Mouse (Mus musculus): ENCODE results near the gene Zfp60.

Gene Zfp60

DNA sequence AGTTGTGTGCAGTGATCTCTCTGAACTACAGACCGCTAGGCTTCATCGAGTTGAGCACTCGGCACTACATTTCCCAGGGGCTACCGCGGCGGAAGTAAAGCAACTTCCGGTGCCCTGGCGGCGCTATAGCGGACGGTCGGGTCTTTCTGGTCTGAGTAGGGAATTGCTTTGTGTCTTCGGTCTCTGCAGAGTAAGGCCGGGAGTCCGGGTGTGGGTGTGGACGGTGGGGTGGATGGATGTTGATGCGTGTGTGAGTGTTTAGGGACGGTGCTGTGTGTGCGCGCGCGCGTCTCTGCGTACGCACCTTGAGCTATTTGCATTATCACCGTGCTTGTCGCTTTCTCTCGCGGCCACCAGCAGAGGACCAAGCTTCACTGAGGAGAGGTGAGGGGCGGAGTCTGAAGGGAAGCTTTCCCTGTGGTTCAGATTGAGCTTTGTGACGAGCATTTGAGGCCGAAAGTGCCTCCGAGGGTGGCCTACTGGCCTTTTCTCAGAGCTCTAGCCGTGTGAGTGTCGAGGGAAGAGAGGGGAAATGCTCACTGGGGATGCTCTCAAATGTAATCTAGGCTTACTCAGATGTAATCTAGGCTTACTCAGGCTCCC is at the start of gene Zfp60:
Gene Zfp60 (plus strand): TSS at position 109 of the 603 bp plus-strand sequence.
- peak; percentile 77 to 88 for DNase-seq (ENCODE audit: low spot score in 2 of 2)

- no peak for DNase-seq (ENCODE audit: low spot score in 2 of 2)
Observed at GRCm38 (mm10) chr7:27683218-27683617, 48.0 kb upstream of the Zfp60 start.

GRCm38 (mm10) chr7:27685220-27685619 is 46.0 kb upstream of the Zfp60 start:
- no peak for DNase-seq (ENCODE audit: low spot score in 2 of 2)

DNA sequence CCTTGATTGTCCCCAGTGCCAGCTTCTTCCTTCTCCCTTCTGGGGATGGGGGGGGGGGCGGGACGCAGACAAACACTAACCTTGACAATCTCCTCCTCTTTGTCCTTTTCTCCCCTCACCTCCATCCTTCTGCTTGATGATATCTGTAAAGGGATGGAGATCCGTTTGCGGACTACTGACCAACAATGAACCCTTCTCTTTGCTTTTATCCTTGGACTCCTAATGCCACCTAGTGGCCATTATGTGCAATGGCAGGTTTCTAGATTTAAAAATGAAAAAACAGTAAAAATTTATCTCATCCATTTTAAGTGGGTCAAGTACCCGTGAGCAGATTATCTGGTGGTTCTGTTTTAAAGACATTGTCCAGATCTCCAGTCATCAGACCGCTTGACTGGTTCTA is 45.5 kb upstream of the Zfp60 start:
- DNase-seq (ENCODE audit: low spot score in 2 of 2) = no peak

DNA sequence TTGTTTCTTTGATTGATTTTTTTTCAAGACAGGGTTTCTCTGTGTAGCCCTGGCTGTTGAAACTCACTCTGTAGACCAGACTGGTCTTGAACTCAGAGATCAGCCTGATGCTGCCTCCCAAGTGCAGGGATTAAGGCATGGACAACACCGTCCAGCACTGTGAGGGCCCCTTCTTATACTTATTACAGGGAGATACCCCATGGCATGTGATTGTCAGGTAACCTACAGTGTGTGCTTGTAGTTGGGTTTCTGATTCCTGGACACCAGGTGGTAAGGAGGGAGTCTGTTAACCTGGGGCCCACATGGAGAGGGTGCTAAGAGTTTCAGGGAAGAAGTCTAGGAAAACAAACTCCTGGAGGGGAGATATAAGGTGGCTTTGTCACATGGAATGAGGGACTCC is 44.1 kb upstream of the Zfp60 start:
- no peak for DNase-seq (ENCODE audit: low spot score in 2 of 2)

- no peak for DNase-seq (ENCODE audit: low spot score in 2 of 2)
Observed at GRCm38 (mm10) chr7:27687836-27688235, 43.4 kb upstream of the Zfp60 start.

DNA sequence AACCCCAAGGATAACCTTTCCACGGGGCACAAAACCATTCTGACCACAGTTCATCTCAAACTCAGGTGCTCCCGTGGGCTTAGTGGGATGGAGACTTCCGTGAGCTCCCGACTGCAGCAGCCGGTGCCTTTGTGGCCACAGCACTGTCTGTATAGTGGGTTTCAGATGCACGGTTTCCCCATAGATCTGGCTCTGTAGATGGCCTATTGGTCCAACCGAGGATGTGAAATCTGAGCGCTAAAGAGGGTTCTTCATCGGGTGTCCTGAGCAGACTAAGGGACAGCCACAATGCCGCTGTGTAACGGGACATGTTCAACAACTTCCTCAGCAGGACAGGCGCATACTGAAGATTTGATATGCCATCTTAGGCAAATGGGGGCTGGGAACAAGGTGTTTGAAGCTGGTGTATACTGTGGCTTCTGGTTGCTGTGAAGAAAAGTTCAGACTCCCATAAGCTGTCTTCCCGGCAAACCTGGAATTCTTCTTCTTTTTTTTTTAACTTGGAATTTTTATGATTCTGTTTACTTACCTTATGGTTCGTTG is 42.9 kb upstream of the Zfp60 start:
- no peak for DNase-seq (ENCODE audit: low spot score in 2 of 2)

GRCm38 (mm10) chr7:27688815-27689612 is 42.2 kb upstream of the Zfp60 start, which contains the start of gene Zfp607b:
Gene Zfp607b (plus strand): TSS chr7:27689340.
- peak; percentile 88 to 90 for DNase-seq (ENCODE audit: low spot score in 2 of 2)

DNA sequence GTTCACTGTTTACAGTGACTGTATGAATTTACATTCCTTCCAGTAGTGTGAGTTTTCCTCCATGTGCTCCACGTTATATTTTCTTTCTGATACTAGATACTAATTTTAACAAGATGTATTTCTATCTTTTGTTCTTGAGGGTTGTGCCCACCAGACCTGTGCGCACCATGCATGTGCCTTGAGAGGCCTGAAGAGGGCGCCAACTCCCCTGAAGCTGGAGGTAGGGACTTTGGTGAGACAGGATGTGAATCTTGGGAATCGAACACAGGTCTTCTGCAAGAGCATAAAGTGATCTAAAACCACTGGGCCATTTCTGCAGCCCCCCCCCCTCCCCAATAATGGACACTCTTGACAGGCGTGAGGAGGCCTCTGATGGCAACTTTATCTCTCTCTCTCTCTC is 40.1 kb upstream of the Zfp60 start:
- peak; percentile 22 to 70 for DNase-seq (ENCODE audit: low spot score in 2 of 2)

DNA sequence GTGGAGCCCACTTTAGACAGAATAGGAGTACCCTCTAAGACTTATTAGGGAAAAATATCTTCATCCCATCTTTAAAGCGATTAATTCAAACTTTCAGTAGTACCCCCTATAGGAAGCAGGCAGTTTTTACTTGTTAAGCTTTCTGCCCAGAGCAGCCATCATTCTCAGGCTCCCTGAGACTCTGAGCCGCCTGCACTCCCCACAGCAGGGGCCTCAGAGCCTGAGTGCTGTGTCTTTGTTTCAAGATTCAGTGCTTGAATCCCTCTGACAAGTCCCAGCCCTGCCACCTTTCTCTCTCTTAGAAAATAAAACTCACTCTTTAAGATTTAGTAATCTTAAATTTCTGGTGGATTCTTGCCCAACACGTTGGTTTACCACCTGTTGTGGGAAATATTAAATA is 34.5 kb upstream of the Zfp60 start:
- no peak for DNase-seq (ENCODE audit: low spot score in 2 of 2)

DNA sequence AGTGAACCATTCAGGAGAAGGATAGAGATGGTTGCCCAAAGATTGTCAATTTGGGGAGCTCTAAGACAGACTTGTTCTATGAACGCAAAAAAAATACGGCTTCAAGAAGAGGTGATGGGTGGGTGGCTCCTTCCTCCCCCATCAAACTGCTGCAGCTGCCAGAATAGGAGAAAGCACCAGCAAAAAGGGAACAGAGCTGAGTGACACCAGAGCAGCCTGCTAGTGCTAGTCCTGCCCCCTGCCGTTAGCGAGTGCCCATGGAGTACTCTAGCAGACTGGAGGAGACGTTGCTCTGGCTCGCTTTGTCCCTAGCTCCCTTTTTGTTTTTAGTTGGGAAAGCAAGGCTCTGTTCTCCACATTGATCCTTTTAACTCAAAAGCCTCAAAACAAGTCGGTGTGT is 20.8 kb upstream of the Zfp60 start:
- no peak for DNase-seq (ENCODE audit: low spot score in 2 of 2)

- DNase-seq (ENCODE audit: low spot score in 2 of 2) = peak in 1 of 2 experiments; percentile 54
Observed at GRCm38 (mm10) chr7:27721951-27722350, 9.2 kb upstream of the Zfp60 start.

- peak in 1 of 2 experiments; percentile 19 for DNase-seq (ENCODE audit: low spot score in 2 of 2)
Observed at GRCm38 (mm10) chr7:27725566-27726538, 5.3 kb upstream of the Zfp60 start.

DNA sequence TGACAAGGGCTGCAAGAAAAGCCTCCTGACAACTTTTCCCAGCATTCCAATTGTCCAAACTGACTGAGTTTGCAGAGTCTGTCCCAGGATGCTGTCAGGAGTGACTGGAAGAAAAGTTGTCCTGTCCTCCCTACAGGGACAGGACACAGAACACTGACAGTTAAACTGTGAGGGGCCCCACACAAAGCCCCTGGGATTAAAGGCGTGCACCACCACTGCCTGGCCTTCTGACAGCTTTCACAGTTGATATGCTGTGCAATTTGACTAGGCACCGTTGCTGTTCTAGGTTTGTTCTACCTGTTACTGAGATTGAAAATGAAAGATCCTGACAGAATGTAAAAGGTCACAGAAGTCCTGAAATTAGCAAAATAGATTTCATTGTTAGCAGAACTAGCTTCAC is 3.7 kb upstream of the Zfp60 start:
- no peak for DNase-seq (ENCODE audit: low spot score in 2 of 2)

DNA sequence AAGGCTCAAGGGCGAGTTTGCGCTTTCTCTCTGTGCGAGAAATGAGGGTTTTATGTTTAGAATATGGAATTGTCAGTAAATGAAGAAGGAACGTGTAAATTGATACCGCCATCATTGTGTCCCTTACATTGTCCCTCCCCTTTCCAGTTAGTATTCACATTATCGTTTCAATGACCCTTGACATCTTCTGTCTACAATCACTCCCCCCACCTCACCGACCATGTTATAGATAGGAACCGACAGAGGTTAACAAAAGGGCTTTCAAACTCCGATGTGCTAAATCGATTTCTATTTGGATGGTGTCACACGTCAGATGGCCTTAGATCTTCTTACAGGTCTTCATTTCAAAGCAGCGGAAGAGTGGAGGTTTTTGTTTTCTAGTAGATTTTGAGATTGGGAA is 757 bp downstream of the Zfp60 start:
- no peak for DNase-seq (ENCODE audit: low spot score in 2 of 2)

DNA sequence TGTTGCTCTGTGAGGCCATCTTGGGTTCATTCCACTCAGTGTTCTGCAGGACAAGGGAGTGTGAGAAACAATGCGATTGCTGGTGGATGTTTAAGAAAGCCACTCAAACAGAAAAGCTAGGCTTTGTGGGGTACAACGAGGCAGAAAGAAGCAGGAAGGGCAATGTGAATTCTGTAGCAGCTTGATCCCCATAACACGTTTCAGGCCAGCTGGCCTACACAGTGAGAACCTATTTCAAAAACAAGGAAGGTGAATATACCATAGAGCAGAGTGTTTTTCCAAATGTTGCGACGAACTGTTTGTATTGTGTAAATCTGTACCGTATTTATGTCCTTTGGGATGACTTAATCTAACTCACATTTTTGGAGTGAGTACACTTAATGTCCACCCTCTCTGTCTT is 1.3 kb downstream of the Zfp60 start:
- DNase-seq (ENCODE audit: low spot score in 2 of 2) = no peak

DNA sequence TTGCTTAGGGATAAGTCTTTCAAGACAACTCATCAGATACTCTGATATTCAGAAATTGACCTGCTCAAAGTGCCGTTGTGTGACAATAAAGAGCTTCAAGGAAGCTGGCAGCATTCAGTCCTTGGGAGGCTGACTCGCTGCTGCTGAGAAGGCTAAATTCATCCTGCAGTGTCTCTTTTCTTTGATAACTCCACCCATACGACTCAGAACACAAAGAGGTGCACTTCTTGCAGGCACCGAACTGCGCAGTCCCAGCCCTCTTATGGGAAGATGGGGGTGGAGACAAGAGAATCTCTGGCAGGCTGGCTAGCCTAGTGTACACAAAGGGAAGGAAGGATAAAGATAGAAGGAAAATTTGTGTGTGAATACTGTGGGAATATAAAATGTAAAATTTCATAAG is 4.3 kb downstream of the Zfp60 start:
- no peak for DNase-seq (ENCODE audit: low spot score in 2 of 2)

DNA sequence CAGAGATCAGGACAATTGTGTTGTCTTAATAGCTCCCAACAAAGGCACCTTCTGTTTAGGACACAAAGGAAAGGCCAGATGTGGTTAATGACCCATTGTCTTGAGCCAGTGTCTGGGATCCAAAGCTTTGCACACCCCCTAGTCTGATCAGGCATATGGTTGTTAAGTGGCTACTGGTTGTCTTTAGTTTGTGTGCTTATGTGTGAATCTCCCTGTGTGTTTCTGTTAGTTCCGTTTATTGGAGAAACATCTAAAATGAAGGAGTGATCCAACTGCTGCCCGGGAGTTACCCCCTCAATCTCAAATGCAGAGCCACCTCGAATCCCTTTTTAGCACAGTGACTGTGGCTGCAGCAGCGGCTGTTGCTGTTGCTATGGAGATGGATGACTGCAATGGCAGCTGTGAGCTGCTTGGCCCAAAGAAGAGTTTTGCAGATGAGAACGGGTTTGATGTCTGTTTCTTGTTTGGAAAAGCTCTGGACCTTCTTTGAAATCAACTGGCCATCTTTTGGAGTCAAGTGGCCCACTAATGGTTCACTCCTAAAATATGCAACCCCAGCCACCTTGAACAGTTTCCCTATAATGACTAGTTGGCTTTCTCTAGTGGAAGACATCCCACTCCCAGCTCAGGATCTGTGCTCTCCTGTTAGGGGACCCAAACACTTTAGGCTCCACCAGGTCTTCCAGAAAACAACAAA is 25.3 kb downstream of the Zfp60 start:
- no peak for DNase-seq (ENCODE audit: low spot score in 2 of 2)

GRCm38 (mm10) chr7:27757048-27757375 is 25.8 kb downstream of the Zfp60 start:
- no peak for DNase-seq (ENCODE audit: low spot score in 2 of 2)

- DNase-seq (ENCODE audit: low spot score in 2 of 2) = no peak
Observed at GRCm38 (mm10) chr7:27765176-27765886, 34.1 kb downstream of the Zfp60 start.

DNA sequence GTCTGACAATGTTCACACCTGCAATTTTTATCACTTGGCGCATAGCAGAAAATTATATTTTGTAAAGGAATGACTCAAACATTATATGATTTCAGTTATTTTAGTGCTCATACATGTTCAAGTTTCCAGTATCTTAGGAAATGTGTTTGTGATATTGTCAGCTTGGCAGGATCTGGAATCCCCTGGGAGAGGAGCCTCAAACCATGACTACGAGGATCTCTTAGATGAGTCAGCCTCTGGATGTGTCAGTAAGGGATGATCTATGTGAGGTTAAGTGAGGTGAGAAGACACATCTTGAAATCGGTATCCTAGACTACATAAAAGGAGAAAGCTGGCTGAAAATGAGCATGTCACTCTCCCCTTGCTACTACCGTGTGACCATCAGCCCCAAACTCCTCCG is 58.1 kb downstream of the Zfp60 start:
- DNase-seq (ENCODE audit: low spot score in 2 of 2) = no peak

All from spleen, postnatal 4 days (tissue).